Mouse (Mus musculus): ENCODE measurements around the gene Ppp1r18. TPM values are rescaled to one million over a fixed set of nuclear protein-coding genes. Genes with fewer than 3 reads are reported as not detected.

The Ppp1r18 gene
- polyA plus RNA-seq, 1 experiment, result 78.4 TPM

DNA sequence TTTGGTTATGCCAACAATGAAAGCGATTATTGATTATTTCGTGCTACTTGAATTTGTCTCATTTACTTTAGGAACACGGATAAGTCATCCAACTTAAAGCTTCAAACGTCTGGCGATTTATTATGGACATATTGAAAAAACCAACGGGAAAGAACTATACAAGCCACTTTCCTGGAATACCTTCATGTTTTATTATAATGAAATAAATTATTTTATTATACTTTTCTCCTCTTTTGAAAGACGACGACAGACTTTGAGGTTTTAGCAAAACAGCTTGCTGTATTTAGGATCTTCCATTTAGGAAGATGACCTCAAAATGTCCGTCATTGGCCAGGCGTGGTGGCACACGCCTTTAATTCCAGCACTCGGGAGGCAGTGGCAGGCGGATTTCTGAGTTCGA lies 24.8 kb upstream of the Ppp1r18 start:
- TF ChIP-seq POLR2A (IDR thresholded peaks at IDR 0.05; ENCODE audit: borderline replicate concordance, control insufficient read depth, low read depth, low read length) (no peak), CTCF (IDR thresholded peaks at IDR 0.05; ENCODE audit: control insufficient read depth, insufficient read depth, low read length) (no peak)
- Histone ChIP-seq H3K4me1 (ENCODE audit: control insufficient read depth, insufficient read depth, low read length) (peaks cover 1% of the 10 kb centered on the region; the same call in 1 of the 2 replicates), H3K27ac (ENCODE audit: control insufficient read depth, insufficient read depth, low read depth, low read length, poor library complexity) (0 out of 2 replicates have a peak overlapping the region, but pooled peaks have one; percentile 31), H3K4me3 (replicated peaks; ENCODE audit: control insufficient read depth, low read depth, low read length) (peak overlapping the region; percentile 46)
- 40% methylated on average over 14 of the region's 14 CpGs for WGBS

GRCm38 (mm10) chr17:35841076-35841950 lies 24.1 kb upstream of the Ppp1r18 start, which contains the start of gene Mdc1:
Gene Mdc1, plus strand, starts transcription at chr17:35841515.
- H3K4me1 ChIP-seq (ENCODE audit: control insufficient read depth, insufficient read depth, low read length), result peaks cover 1% of the 10 kb centered on the region; the same call in 1 of the 2 replicates
- H3K4me3 ChIP-seq (replicated peaks; ENCODE audit: control insufficient read depth, low read depth, low read length), result peak within 1 kb of the TSS; percentile 71
- WGBS, result under 1% methylated on average over 59 of the region's 59 CpGs
- H3K27ac ChIP-seq (ENCODE audit: control insufficient read depth, insufficient read depth, low read depth, low read length, poor library complexity), result peak within 1 kb of the TSS; percentile 74
- TF ChIP-seq CTCF (IDR thresholded peaks at IDR 0.05; ENCODE audit: control insufficient read depth, insufficient read depth, low read length) (no peak), POLR2A (IDR thresholded peaks at IDR 0.05; ENCODE audit: borderline replicate concordance, control insufficient read depth, low read depth, low read length) (peak; percentile 81)

DNA sequence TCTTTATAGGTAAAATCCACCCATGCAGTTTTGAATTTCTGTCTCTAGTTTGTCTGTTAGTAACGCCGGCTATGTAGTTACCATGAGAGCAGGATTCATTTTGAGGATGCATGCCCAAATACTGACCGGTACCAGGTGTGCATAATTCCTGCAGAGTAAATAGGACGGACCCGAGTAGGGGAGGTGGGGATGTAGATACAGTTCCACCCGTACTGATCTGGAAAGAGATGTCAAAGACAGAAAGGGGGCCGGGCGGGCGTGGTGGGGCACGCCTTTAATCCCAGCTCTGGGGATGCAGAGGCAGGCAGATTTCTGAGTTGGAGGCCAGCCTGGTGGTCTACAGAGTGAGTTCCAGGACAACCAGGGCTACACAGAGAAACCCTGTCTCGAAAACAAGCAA lies 23.4 kb upstream of the Ppp1r18 start:
- Histone ChIP-seq H3K4me1 (ENCODE audit: control insufficient read depth, insufficient read depth, low read length) (no peaks in the 10 kb centered on the region; the same call in 1 of the 2 replicates), H3K27ac (ENCODE audit: control insufficient read depth, insufficient read depth, low read depth, low read length, poor library complexity) (peak overlapping the region; percentile 74), H3K4me3 (replicated peaks; ENCODE audit: control insufficient read depth, low read depth, low read length) (peak overlapping the region; percentile 71)
- 6% methylated on average over 11 of the region's 11 CpGs for WGBS
- TF ChIP-seq POLR2A (IDR thresholded peaks at IDR 0.05; ENCODE audit: borderline replicate concordance, control insufficient read depth, low read depth, low read length) (no peak), CTCF (IDR thresholded peaks at IDR 0.05; ENCODE audit: control insufficient read depth, insufficient read depth, low read length) (no peak)

DNA sequence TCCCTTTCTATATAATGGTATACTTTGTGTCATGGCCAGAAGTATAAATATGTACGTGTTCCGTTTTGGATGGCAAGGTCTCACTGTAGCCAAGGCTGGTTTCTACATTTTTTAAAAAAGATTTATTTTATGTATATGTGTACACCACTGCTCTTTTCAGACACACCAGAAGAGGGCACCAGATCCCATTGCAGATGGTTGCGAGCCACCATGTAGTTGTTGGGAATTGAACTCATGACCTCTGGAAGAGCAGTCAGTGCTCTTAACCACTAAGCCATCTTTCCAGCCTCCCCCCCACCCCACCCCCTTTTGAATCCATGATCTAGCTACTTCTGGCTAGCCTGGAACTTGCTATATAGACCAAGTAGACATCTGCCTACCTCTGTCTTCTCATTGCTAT lies 21.9 kb upstream of the Ppp1r18 start:
- H3K27ac ChIP-seq (ENCODE audit: control insufficient read depth, insufficient read depth, low read depth, low read length, poor library complexity), result no peak overlapping the region
- 92% methylated on average over 3 of the region's 3 CpGs for WGBS
- TF ChIP-seq POLR2A (IDR thresholded peaks at IDR 0.05; ENCODE audit: borderline replicate concordance, control insufficient read depth, low read depth, low read length) (no peak), CTCF (IDR thresholded peaks at IDR 0.05; ENCODE audit: control insufficient read depth, insufficient read depth, low read length) (peak; percentile 15; the same call in 1 of the 2 replicates)
- H3K4me1 ChIP-seq (ENCODE audit: control insufficient read depth, insufficient read depth, low read length), result no peaks in the 10 kb centered on the region; the same call in 1 of the 2 replicates
- no peak overlapping the region for H3K4me3 ChIP-seq (replicated peaks; ENCODE audit: control insufficient read depth, low read depth, low read length)

GRCm38 (mm10) chr17:35848112-35848511 lies 17.3 kb upstream of the Ppp1r18 start:
- TF ChIP-seq POLR2A (IDR thresholded peaks at IDR 0.05; ENCODE audit: borderline replicate concordance, control insufficient read depth, low read depth, low read length), result no peak
- TF ChIP-seq CTCF (IDR thresholded peaks at IDR 0.05; ENCODE audit: control insufficient read depth, insufficient read depth, low read length), result no peak
- H3K4me1 ChIP-seq (ENCODE audit: control insufficient read depth, insufficient read depth, low read length), result no peaks in the 10 kb centered on the region; the same call in 1 of the 2 replicates
- H3K27ac ChIP-seq (ENCODE audit: control insufficient read depth, insufficient read depth, low read depth, low read length, poor library complexity), result no peak overlapping the region; the same call in 1 of the 2 replicates
- WGBS, result 27% methylated on average over 1 of the region's 1 CpGs
- H3K4me3 ChIP-seq (replicated peaks; ENCODE audit: control insufficient read depth, low read depth, low read length), result no peak overlapping the region

DNA sequence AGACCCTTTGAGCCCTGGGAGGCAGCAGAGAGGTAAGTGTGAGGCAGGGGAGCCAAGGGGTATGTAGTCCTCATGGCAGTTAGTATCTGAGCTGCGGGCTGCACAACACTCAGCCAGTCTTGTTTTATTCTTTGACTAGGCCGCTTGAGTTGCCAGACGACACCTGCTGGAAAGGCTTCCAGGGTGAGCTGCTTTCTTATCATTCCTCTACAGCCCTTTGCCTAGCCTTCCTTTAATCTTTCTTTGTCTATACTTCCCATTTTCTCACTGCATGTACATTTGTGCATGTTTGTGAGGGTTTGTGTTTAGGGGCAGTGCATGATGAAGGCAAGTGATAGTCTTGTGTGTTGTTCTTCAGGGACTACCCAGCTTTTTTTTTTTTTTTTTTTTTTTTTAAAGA lies 14.4 kb upstream of the Ppp1r18 start:
- Histone ChIP-seq H3K4me1 (ENCODE audit: control insufficient read depth, insufficient read depth, low read length) (no peaks in the 10 kb centered on the region; the same call in 1 of the 2 replicates), H3K27ac (ENCODE audit: control insufficient read depth, insufficient read depth, low read depth, low read length, poor library complexity) (peak overlapping the region; percentile 38; the same call in 1 of the 2 replicates), H3K4me3 (replicated peaks; ENCODE audit: control insufficient read depth, low read depth, low read length) (no peak overlapping the region)
- TF ChIP-seq POLR2A (IDR thresholded peaks at IDR 0.05; ENCODE audit: borderline replicate concordance, control insufficient read depth, low read depth, low read length) (no peak), CTCF (IDR thresholded peaks at IDR 0.05; ENCODE audit: control insufficient read depth, insufficient read depth, low read length) (no peak)
- WGBS, result 52% methylated on average over 3 of the region's 3 CpGs

GRCm38 (mm10) chr17:35859371-35859770 lies 6.0 kb upstream of the Ppp1r18 start:
- TF ChIP-seq POLR2A (IDR thresholded peaks at IDR 0.05; ENCODE audit: borderline replicate concordance, control insufficient read depth, low read depth, low read length) (no peak), CTCF (IDR thresholded peaks at IDR 0.05; ENCODE audit: control insufficient read depth, insufficient read depth, low read length) (no peak)
- Histone ChIP-seq H3K27ac (ENCODE audit: control insufficient read depth, insufficient read depth, low read depth, low read length, poor library complexity) (no peak overlapping the region), H3K4me3 (replicated peaks; ENCODE audit: control insufficient read depth, low read depth, low read length) (no peak overlapping the region), H3K4me1 (ENCODE audit: control insufficient read depth, insufficient read depth, low read length) (no peaks in the 10 kb centered on the region; the same call in 1 of the 2 replicates)
- WGBS, result 68% methylated on average over 1 of the region's 1 CpGs

GRCm38 (mm10) chr17:35859835-35860234 lies 5.6 kb upstream of the Ppp1r18 start:
- TF ChIP-seq POLR2A (IDR thresholded peaks at IDR 0.05; ENCODE audit: borderline replicate concordance, control insufficient read depth, low read depth, low read length), result no peak
- no peak for TF ChIP-seq CTCF (IDR thresholded peaks at IDR 0.05; ENCODE audit: control insufficient read depth, insufficient read depth, low read length)
- Histone ChIP-seq H3K4me1 (ENCODE audit: control insufficient read depth, insufficient read depth, low read length) (peaks cover under 1% of the 10 kb centered on the region; the same call in 1 of the 2 replicates), H3K4me3 (replicated peaks; ENCODE audit: control insufficient read depth, low read depth, low read length) (no peak overlapping the region), H3K27ac (ENCODE audit: control insufficient read depth, insufficient read depth, low read depth, low read length, poor library complexity) (no peak overlapping the region)
- 75% methylated on average over 2 of the region's 2 CpGs for WGBS
